Mouse (Mus musculus): ENCODE measurements around the gene Dcaf1. TPM values are rescaled to one million over a fixed set of nuclear protein-coding genes. Genes with fewer than 3 reads are reported as not detected.
A peak's percentile ranks its signal among the peaks of the same experiment; 100 is the strongest.

The Dcaf1 gene
- polyA plus RNA-seq, 1 experiment from 2014 or later = 41.3 TPM

DNA sequence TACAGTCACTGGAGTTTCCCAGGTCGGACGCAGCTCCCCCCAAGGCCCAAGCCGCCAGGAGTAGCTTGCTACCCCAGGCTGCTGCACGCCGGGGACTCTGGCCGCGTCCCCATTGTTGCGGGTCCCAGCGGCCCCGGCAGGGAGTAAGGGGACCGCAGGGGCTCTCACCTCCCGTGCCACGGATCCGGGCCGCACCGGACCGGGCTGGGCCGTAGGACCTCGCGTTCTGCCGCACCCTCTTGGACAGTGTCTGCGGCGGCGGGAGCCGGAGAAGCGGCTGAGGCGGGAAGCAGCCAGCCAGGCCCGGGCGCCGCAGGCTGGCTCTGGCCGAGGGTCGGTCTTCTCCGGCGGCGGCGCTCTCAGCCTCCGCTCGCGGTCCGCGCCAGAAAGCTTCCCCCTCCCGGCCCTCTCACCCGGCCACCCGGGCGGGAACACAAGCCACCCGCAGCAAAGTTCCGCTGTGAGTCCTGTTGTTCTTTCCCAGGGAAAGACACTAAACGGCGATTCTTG is 32.8 kb upstream of the Dcaf1 start, which contains the start of gene Rad54l2:
Rad54l2 (minus strand) TSS at position 383 of the 510 bp plus-strand sequence.
- no peaks in the 10 kb centered on the region for H3K27me3 ChIP-seq (ENCODE audit: control insufficient read depth, insufficient read depth, low read length)
- no peaks in the 10 kb centered on the region for H3K36me3 ChIP-seq (ENCODE audit: control insufficient read depth, insufficient read depth, low read length)
- peak; percentile 92 for ATAC-seq (replicated peaks; ENCODE audit: low FRiP score)
- peak within 1 kb of the TSS; percentile 76 for H3K27ac ChIP-seq (ENCODE audit: low read depth, low read length)
- H3K4me2 ChIP-seq (ENCODE audit: low read depth, low read length, severe bottlenecking) = peak within 1 kb of the TSS; percentile 81
- 0% methylated on average over 43 of the region's 49 CpGs for WGBS
- no peaks in the 10 kb centered on the region for H3K9me3 ChIP-seq (ENCODE audit: control insufficient read depth, low read length)
- H3K4me1 ChIP-seq (replicated peaks; ENCODE audit: control insufficient read depth, insufficient read depth, low read length) = 0 out of 2 replicates have a peak, but pooled peaks cover 2% of the 10 kb centered on the region
- H3K4me3 ChIP-seq (ENCODE audit: low read depth, low read length) = peak within 1 kb of the TSS; percentile 98
- peak; percentile 94 for DNase-seq (ENCODE audit: low spot score)
- peak within 1 kb of the TSS; percentile 99 for H3K9ac ChIP-seq (ENCODE audit: low read length)

DNA sequence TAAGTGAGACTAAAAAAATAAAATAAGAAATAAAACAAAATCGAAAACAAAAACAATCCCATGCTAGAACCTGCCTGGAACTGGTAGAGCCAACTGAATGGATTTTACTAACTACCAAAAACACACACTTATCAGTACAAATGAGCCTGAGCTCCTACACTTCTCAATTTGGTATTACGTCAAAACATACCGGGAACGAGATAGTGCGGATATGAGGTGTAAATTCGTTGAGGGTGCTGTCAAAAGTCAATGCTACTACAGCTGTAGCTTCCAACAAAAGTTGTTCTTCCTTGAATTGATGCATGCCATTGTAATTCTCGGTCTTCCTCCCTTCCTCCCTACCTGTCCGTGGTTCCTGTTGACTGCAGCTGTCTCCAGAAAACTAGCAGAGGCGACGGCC is 32.3 kb upstream of the Dcaf1 start:
- WGBS = 21% methylated on average over 10 of the region's 10 CpGs
- peak; percentile 40; the same call in 1 of the 2 replicates for ATAC-seq (replicated peaks; ENCODE audit: low FRiP score)
- Histone ChIP-seq H3K36me3 (ENCODE audit: control insufficient read depth, insufficient read depth, low read length) (no peaks in the 10 kb centered on the region), H3K4me1 (replicated peaks; ENCODE audit: control insufficient read depth, insufficient read depth, low read length) (0 out of 2 replicates have a peak, but pooled peaks cover 2% of the 10 kb centered on the region), H3K27ac (ENCODE audit: low read depth, low read length) (no peak overlapping the region), H3K27me3 (ENCODE audit: control insufficient read depth, insufficient read depth, low read length) (no peaks in the 10 kb centered on the region), H3K4me2 (ENCODE audit: low read depth, low read length, severe bottlenecking) (peak overlapping the region; percentile 81), H3K4me3 (ENCODE audit: low read depth, low read length) (peak overlapping the region; percentile 98), H3K9me3 (ENCODE audit: control insufficient read depth, low read length) (no peaks in the 10 kb centered on the region), H3K9ac (ENCODE audit: low read length) (peak overlapping the region; percentile 99)
- no peak for DNase-seq (ENCODE audit: low spot score)

DNA sequence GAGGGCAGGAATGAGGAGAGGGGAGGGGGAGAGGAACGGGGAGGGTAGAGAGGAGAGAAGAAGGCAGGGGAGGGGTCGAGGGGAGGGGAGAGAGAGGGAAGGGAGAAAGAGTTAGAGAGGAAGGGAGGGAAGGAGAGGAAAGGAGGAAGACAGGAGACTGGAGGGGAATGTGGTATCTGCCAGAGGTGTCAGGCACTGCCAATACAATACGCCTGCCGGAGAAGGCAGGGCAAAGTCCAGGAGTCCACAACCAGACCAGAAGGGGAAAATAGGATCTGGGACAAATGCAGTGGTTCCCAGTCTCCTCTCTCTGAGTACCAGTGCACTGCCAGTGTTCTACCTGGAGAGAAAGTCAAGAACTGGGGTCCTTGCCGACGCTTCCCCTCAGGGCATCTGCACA is 30.8 kb upstream of the Dcaf1 start:
- H3K36me3 ChIP-seq (ENCODE audit: control insufficient read depth, insufficient read depth, low read length) = no peaks in the 10 kb centered on the region
- no peak overlapping the region for H3K4me2 ChIP-seq (ENCODE audit: low read depth, low read length, severe bottlenecking)
- ATAC-seq (replicated peaks; ENCODE audit: low FRiP score) (no peak), DNase-seq (ENCODE audit: low spot score) (no peak)
- 0 out of 2 replicates have a peak, but pooled peaks cover 2% of the 10 kb centered on the region for H3K4me1 ChIP-seq (replicated peaks; ENCODE audit: control insufficient read depth, insufficient read depth, low read length)
- WGBS = 79% methylated on average over 6 of the region's 6 CpGs
- H3K27me3 ChIP-seq (ENCODE audit: control insufficient read depth, insufficient read depth, low read length) = no peaks in the 10 kb centered on the region
- H3K9ac ChIP-seq (ENCODE audit: low read length) = no peak overlapping the region
- no peak overlapping the region for H3K4me3 ChIP-seq (ENCODE audit: low read depth, low read length)
- H3K9me3 ChIP-seq (ENCODE audit: control insufficient read depth, low read length) = no peaks in the 10 kb centered on the region
- no peak overlapping the region for H3K27ac ChIP-seq (ENCODE audit: low read depth, low read length)

DNA sequence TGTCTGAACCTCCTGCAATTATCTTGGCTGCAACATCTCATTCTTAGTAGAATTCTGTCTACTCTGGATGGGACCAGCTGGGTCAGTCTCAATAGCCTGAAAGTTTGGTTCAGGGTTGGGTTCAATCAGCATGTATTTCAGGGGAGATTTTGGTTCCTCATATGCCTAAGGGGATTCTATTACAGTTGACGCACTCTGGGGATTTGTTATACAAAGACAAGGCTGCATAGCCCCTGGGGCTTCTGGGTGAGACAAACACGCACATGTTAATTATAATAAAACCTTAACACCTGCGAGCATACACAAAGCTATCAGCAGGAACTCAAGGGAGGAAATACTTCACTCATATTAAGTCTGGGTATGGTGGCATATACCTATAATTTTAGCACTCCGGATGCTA is 15.2 kb upstream of the Dcaf1 start:
- H3K36me3 ChIP-seq (ENCODE audit: control insufficient read depth, insufficient read depth, low read length) = no peaks in the 10 kb centered on the region
- H3K27me3 ChIP-seq (ENCODE audit: control insufficient read depth, insufficient read depth, low read length) = no peaks in the 10 kb centered on the region
- no peaks in the 10 kb centered on the region for H3K9me3 ChIP-seq (ENCODE audit: control insufficient read depth, low read length)
- H3K9ac ChIP-seq (ENCODE audit: low read length) = no peak overlapping the region
- H3K4me1 ChIP-seq (replicated peaks; ENCODE audit: control insufficient read depth, insufficient read depth, low read length) = no peaks in the 10 kb centered on the region
- no peak overlapping the region for H3K4me2 ChIP-seq (ENCODE audit: low read depth, low read length, severe bottlenecking)
- H3K27ac ChIP-seq (ENCODE audit: low read depth, low read length) = no peak overlapping the region
- no peak overlapping the region for H3K4me3 ChIP-seq (ENCODE audit: low read depth, low read length)
- 77% methylated on average over 4 of the region's 4 CpGs for WGBS
- DNase-seq (ENCODE audit: low spot score) (no peak), ATAC-seq (replicated peaks; ENCODE audit: low FRiP score) (no peak)

DNA sequence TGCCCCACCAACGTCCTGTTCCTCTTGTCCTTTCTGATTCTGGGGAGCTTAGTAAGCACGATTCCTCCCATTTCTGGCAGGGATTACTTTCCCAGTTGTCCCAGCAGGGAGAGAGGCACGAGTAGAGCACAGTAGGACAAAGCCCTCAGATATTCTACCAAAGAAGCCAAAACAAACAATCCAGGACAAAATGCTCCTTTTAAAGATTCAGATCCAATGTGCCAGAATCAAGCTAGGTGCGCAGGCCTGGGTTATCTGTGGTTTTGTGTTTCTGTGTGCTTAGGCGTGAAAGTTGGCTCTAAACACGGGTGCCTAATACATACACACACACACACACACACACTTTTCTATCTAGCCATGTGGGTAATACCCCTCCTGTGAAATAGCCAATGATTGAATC is 3.5 kb upstream of the Dcaf1 start:
- Histone ChIP-seq H3K36me3 (ENCODE audit: control insufficient read depth, insufficient read depth, low read length) (no peaks in the 10 kb centered on the region), H3K27me3 (ENCODE audit: control insufficient read depth, insufficient read depth, low read length) (no peaks in the 10 kb centered on the region), H3K4me3 (ENCODE audit: low read depth, low read length) (no peak overlapping the region), H3K27ac (ENCODE audit: low read depth, low read length) (no peak overlapping the region), H3K4me1 (replicated peaks; ENCODE audit: control insufficient read depth, insufficient read depth, low read length) (no peaks in the 10 kb centered on the region; the same call in 1 of the 2 replicates), H3K9ac (ENCODE audit: low read length) (no peak overlapping the region), H3K4me2 (ENCODE audit: low read depth, low read length, severe bottlenecking) (no peak overlapping the region), H3K9me3 (ENCODE audit: control insufficient read depth, low read length) (no peaks in the 10 kb centered on the region)
- 72% methylated on average over 6 of the region's 6 CpGs for WGBS
- DNase-seq (ENCODE audit: low spot score) (no peak), ATAC-seq (replicated peaks; ENCODE audit: low FRiP score) (no peak)

DNA sequence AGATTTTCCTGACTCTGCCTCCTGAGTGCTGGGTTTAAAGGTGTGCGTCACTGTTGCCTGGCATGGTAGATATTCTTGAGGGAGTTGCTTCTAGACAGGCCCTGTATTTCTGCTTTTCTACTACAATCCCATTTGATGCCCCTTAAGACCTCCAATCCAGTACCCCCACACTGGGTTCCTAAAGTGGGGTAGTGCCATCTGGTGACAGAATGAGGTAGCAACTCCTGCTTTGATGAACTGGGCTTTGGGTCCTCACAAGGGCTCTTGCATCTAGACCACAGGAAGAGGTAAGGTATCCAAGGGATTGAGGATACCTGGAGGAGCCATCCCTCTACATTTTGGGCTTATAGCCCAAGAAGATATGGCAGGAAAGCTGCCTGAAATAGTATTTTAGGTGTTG is 2.5 kb upstream of the Dcaf1 start:
- H3K27ac ChIP-seq (ENCODE audit: low read depth, low read length) = no peak overlapping the region
- H3K36me3 ChIP-seq (ENCODE audit: control insufficient read depth, insufficient read depth, low read length) = no peaks in the 10 kb centered on the region
- H3K4me2 ChIP-seq (ENCODE audit: low read depth, low read length, severe bottlenecking) = no peak overlapping the region
- no peaks in the 10 kb centered on the region for H3K9me3 ChIP-seq (ENCODE audit: control insufficient read depth, low read length)
- H3K9ac ChIP-seq (ENCODE audit: low read length) = no peak overlapping the region
- H3K4me3 ChIP-seq (ENCODE audit: low read depth, low read length) = no peak overlapping the region
- H3K27me3 ChIP-seq (ENCODE audit: control insufficient read depth, insufficient read depth, low read length) = no peaks in the 10 kb centered on the region
- WGBS = 92% methylated on average over 1 of the region's 1 CpGs
- ATAC-seq (replicated peaks; ENCODE audit: low FRiP score) (no peak), DNase-seq (ENCODE audit: low spot score) (no peak)
- no peaks in the 10 kb centered on the region; the same call in 1 of the 2 replicates for H3K4me1 ChIP-seq (replicated peaks; ENCODE audit: control insufficient read depth, insufficient read depth, low read length)

DNA sequence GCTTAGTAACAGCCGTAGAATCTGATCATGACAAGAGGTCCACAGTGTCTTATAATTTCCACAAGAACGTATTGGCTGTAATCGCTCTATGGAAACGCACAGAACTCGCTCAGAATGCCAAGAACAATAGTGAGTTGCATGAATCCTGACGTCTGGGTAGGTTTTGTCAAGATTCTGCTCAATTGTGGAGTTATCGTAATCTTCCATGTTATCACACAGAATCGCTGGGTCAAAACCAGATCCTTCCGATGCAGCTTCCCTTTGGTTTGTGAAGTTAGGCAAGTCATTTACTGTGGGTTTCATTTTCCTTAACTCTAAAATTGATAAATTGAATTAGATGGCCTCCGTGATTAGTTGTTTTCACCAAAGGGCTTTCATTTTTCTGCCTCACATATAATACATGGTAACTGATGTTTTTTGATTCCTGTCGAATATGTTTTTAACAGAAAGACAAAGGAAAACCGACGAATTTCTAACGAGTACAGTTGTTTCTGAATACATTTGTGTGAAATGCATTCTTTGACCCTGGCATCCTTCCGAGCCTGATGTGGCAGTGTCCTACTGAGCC is 540 bp upstream of the Dcaf1 start:
- no peak for DNase-seq (ENCODE audit: low spot score)
- H3K9ac ChIP-seq (ENCODE audit: low read length) = peak overlapping the region; percentile 46; the same call in 1 of the 2 replicates
- H3K9me3 ChIP-seq (ENCODE audit: control insufficient read depth, low read length) = no peaks in the 10 kb centered on the region
- no peaks in the 10 kb centered on the region for H3K27me3 ChIP-seq (ENCODE audit: control insufficient read depth, insufficient read depth, low read length)
- WGBS = 53% methylated on average over 15 of the region's 15 CpGs
- no peak for ATAC-seq (replicated peaks; ENCODE audit: low FRiP score)
- H3K4me1 ChIP-seq (replicated peaks; ENCODE audit: control insufficient read depth, insufficient read depth, low read length) = no peaks in the 10 kb centered on the region; the same call in 1 of the 2 replicates
- peak overlapping the region; percentile 92 for H3K4me3 ChIP-seq (ENCODE audit: low read depth, low read length)
- H3K4me2 ChIP-seq (ENCODE audit: low read depth, low read length, severe bottlenecking) = peak overlapping the region; percentile 51
- H3K36me3 ChIP-seq (ENCODE audit: control insufficient read depth, insufficient read depth, low read length) = no peaks in the 10 kb centered on the region
- no peak overlapping the region for H3K27ac ChIP-seq (ENCODE audit: low read depth, low read length)

DNA sequence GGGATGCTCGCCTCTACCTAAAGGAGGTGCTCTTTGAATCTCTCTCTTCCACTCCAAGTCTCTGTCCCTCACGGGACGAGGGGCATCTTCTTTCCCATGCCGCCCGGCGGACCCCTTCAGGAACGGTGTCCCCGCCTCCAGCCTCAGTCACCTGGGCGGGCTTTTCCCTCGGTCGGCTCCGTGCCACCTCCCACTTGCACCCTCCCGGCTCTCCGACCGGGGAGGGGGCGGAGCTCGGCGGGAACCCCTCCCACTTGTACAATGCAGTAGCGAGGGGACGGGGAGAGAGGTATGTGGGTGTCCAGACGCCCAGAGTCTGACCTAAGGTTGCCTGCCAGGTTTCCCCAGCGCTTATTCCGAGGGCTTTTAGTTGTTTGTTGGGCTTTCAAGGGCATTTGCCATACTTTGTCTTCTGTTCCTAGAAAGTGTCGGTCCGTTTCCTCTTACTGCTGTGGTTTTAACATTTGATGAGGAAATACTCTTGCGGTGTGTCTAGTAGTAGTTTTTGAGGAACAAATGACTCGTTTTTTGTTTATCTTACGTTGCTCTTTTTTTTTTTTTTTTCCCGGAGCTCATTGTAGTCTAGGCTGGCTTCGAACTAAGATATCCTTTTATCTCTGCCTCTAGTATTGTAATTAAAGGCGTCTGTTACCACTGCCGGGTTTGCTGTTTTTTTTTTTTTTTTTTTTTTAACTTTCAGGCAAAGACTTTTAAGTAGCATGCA is 869 bp downstream of the Dcaf1 start:
- peak overlapping the region; percentile 51 for H3K4me2 ChIP-seq (ENCODE audit: low read depth, low read length, severe bottlenecking)
- peak overlapping the region; percentile 92 for H3K4me3 ChIP-seq (ENCODE audit: low read depth, low read length)
- WGBS = 6% methylated on average over 32 of the region's 32 CpGs
- H3K27ac ChIP-seq (ENCODE audit: low read depth, low read length) = peak overlapping the region; percentile 80
- no peaks in the 10 kb centered on the region for H3K27me3 ChIP-seq (ENCODE audit: control insufficient read depth, insufficient read depth, low read length)
- peak; percentile 90 for DNase-seq (ENCODE audit: low spot score)
- peak; percentile 72 for ATAC-seq (replicated peaks; ENCODE audit: low FRiP score)
- peak overlapping the region; percentile 90 for H3K9ac ChIP-seq (ENCODE audit: low read length)
- H3K9me3 ChIP-seq (ENCODE audit: control insufficient read depth, low read length) = no peaks in the 10 kb centered on the region
- H3K4me1 ChIP-seq (replicated peaks; ENCODE audit: control insufficient read depth, insufficient read depth, low read length) = no peaks in the 10 kb centered on the region; the same call in 1 of the 2 replicates
- no peaks in the 10 kb centered on the region for H3K36me3 ChIP-seq (ENCODE audit: control insufficient read depth, insufficient read depth, low read length)

Measured in forebrain, embryonic 11.5 days (tissue).